Mouse (Mus musculus) frontal cortex, adult 2 months (tissue): ENCODE data around the gene Chrnb4. TPM values are rescaled to one million over a fixed set of nuclear protein-coding genes. Genes with fewer than 3 reads are reported as not detected.
A peak's percentile ranks its signal among the peaks of the same experiment; 100 is the strongest.

ENCODE experiments used
- DNase-seq, 2 experiments: peaks; one replicate each; pipeline ENCODE4 v3.0.0; 2022; ENCODE audit warnings: low spot score in 1 of 2; ENCODE audit errors: extremely low spot score in 1 of 2
- polyA plus RNA-seq: library from polyadenylated mRNA; depleted of rRNA; stranded (reverse); fragments of >200 nt; gene quantifications from 2 replicates; pipeline ENCODE4 v1.2.3, GENCODE M21; 2012; rRNA removed

The Chrnb4 gene
- polyA plus RNA-seq = 3.1 and 3.2 TPM in 2 replicates

DNA sequence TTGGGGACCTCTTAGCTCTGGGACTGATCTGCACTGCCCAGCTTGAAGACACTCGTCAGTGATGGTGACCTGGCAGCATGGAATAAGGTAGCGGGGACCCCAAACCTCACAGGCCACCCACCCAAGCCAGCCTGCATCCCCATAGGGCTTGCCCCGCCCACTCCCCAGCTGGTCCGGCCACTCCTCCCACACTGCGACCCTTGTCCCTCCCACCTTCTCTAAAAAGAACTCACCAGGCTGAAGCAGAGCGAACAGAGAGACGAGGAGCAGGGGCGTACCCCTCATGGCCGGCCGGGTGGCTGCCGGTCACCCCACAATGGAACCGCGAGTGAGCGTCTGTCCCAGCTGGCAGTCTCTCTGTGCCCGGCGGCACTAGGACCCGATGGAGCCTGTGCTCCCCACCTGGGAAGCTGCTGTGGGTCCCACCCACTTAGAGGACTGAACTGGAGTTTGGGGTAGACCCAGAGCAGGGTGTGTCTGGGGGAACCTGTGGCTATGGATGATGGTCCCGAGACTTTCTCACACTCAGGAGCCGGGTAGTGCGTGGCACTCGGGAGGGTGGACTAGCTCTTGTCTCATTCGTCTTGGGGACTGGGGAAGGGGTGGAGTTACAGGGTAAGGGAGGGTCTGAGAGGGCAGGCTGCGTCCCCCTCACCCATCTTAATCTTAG, at the start of gene Chrnb4:
TSS of gene Chrnb4 (minus strand) at position 569 of the 670 bp plus-strand sequence.
- DNase-seq = no peak

DNA sequence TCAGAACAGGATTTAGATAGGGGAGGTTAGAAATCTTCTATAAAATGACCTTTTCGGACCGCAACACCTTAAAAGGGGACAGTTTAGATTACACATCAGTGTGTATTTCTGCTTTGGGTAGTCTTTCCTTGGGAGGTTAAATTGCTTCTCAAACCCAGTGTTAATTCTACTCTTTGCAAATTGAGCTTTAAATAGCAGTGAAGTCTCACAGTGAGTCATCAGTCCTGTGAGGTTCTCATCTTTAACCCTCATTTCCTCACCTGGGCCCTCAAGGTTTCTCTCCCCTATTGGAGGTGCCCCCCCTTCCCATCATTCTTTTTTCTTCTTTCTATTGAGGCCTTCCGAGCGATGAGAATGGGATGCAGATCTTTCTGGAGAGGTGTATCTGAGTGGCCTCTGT, 48.3 kb upstream of the Chrnb4 start:
- DNase-seq = no peak

DNA sequence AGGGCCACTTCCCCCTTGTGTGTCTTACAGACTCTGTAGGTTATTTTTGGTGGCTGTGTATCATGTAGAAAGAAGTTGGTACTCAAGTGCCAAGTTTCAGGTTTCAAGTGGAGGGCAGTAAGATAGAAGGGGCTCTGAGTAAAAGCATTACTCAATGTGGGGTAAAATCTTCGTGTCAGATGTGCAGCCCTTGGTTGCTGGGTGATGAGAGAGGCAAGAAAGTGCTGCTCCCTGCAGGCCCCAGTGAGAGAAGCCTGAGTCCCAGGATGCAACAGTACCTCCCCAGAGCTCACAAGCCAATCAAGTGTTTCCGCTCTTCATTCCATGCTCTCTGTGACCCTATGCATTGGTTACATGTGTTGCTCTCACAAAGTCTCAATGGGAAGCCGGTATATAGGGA, 47.5 kb upstream of the Chrnb4 start:
- no peak for DNase-seq

DNA sequence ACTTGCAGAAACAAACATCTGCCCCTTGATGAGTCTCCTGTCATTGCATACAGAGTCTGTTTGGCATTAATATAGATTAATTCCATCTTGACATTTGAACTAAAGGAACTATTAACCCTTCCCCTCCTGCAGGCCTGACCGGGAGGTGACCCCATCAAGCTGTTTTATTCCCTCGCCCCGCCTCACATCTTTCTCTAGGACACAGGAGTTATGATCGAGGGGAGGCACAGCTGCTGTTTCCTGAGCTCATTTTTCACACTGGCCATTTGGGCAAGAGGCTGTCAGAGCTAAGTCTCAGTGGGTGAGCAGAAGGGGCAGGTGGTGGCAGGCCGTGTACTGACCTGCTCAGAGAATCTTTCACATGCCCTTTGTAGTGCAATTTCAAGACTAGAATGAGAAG, 41.6 kb upstream of the Chrnb4 start:
- DNase-seq = no peak

DNA sequence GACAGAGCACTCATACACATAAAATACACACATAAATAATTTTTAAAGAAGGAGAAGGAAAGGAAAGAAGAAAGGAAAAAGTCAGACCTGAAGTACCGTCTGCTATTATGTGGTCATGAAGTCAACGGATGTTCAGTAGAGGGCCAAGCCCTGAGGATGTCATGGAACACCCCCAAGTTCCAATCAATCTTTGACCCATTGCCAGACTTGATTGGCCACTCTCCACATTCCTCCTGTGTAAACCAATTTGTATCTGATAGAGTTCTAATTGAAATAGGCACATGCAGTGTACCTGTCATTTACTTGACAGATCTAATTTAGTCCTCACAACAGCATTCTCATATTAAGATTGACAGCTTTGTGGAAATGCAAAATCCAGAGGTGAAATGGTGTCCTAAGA, 40.6 kb upstream of the Chrnb4 start:
- DNase-seq = no peak

DNA sequence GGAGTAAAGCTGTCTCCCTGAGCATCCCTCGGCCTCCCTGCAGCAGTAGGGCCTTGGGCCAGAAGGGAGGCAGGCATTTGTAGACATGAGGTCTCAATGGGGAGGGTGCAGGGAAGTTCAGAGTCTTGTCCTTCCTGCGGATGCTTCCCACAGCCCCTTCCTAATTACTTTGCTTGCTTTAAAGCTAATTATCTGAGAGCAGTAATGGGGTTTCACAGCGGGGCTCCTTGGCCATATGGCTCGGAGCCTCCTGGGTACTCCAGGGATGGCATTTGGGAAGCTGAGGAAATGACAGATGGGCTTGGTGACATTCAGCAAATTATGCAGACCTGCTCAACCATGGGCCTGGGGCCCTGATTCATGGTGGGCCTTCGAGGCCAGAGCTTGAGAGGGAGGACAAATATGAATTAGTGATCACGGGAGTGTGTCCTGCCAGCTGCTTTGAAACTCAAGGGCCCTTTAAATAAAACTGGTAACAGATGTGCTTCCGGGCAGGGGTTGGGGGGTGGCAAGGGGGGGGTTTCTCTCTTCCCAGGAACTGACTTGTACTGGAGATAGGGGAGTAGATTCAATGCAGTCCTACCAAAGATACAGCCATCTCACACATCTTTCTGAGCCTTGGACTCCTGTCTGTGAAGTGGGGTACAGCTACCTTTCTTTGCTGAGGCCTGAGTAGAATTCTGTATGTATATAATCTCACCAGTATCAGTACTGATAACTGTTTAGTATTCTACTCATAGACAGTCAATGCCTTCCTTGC, 34.8 kb upstream of the Chrnb4 start:
- DNase-seq = no peak

DNA sequence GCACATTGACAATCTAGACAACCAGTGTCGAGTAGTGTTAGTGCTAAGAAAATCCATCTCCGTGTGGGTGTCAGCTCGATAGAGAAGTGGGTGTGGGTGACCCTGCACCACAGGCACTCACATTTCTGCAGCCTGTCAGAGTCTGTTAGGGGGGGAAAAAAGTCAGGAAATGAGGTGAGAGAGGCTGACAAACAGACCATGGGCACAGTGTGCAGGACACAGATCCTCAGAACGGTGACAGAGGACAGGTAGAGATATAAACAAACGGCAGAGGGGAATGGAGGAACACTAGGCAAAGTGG, 19.3 kb upstream of the Chrnb4 start:
- DNase-seq = no peak

DNA sequence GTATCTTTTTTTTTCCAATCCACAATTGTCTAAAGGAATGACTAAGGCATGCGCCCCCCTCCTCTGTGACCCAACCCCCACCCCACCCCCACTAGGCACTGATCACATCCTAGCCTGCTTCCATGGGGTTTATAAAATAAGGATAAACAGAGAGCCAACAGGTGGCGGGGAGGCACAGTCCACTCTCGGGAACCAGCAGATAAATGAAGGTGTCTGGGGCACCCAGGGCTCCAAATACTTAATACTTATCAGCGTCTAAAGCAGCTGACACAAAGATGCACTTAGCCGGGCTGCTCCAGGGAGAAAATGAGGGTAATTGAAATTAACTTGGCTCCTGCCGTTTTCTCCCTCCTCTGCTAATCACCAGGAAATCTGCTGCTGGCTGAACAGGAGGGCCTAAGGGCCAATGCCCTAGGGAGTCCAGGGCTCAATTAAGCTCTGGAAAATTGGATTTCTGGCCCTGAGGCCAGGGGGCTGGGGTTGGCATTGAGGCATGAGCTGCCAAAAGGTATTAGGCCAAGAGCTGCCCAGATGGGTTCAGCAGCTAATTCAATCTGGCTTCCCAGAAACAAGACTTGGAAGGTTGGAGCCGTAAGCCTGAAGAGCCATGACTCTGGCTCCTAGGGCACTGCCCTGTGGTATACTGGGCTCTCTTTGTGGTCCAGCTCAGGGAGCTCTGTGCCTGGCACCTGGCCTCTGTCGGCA, 18.8 kb upstream of the Chrnb4 start:
- DNase-seq = peak; percentile 4 to 26

DNA sequence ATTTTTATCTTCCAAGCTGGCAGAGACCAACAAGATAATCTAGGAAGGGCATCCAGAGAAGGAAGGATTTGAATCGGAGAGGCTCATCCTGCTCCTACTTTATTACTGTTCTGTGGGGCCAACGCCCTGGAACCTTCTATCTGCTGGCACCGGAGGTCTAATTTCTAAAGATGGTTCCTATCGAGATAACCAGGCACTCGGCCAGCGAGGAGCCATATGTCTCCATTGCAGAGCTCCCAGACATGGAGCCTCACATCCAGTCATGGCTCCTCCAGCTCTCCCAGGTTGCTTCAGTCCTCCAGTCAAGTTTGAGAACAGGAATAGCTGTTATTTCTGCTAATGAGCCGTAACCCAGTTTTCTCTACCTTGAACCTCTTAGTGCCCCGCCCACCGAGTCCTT, 16.7 kb upstream of the Chrnb4 start:
- DNase-seq = no peak

DNA sequence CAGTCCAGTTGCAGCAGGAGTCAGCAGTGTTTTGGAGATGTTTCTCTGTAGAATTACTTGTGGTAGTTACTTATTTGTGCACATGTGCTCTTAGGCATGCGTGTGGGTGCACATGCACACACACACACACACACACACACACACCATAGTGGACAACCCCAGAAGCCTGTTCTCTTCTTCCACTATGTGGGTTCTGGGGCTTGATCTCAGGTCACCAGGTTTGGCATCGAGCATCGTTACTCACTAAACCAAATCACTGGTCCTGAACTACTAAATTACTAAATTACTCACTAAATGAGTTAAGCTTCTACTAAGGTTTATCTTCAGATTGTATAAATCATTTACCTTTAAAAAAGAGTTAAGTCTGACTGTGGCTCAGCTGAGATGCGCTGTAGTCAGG, 9.5 kb upstream of the Chrnb4 start:
- DNase-seq = no peak

DNA sequence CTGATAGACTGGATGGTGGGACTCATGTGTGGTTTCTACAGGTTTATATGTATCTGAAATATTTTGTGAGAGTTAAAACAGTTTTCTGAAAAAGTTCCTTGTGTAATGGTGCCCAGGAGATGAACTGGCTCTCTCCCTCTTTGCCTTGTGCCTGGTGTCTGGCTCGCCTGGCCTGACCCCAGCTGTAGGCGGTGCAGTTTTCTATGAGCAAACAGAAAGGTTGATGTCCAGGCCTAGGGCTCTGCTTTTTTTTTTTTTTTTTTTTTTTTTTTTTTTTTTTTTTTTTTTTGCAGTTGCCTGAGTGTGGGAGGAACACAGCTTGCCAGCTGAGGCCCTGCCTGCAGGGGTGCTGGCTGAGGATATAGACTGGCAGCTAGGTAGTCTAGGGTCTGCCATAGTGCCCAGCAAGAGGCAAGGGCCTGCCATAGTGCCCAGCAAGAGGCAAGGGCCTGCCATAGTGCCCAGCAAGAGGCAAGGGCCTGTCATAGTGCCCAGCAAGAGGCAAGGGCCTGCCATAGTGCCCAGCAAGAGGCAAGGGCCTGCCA, 6.9 kb upstream of the Chrnb4 start:
- DNase-seq = no peak

DNA sequence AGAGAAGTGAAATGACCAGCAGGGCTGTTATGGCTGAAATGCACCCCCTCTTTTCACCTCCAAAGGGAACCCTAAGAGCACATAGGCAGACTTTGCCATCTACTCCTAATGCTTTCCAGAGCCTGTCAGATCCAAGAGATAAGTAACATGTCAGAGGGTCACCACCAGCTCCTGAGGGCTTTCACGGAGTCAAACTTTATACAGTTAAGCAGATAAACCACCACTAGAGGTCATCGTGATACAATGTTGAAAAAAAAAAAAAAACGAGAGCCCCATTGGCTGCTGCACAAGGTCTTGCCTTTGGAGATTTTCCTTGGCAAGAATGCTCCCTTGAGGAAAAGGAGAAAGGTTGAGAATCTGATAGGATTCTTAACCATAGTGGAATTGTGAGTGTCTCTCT, 1.8 kb downstream of the Chrnb4 start:
- no peak for DNase-seq

DNA sequence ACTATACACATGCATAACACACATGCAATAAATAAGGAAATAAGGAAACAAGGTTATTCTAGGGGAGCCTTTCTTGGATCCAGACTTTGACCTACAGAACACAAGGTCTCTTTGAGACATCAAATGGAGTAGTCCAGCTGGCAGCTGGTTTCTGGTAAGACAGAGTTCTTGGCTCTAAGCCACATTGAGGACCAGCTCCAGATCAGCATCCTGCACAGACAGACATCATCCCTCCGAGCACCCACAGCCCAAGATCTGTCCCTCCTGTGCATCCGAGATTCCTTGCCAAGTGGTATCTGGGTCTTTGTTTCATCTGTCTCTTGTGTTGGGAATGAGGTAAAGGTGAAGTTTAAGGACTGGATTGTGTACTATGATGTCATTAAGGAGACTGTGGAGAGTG, 3.6 kb downstream of the Chrnb4 start:
- no peak for DNase-seq

DNA sequence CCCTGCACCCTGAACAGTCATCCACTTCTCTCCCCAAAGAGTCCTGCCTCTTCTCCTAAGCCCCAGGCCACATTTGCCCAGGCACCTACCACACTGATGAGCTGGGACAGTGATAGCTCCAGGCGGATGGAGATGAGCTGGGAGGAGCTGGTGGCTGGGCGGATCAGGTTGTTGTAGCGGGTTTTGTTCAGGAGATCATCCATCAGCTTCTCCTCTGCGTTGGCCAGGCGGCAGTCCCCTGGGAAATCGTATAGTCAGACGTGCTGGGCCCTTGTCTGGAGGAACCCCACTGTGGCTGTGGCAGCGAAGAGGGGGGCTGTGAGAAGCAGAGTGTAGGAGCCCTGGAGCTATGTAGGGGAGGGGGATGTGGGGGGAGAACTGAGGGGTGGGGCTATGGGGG, 4.9 kb downstream of the Chrnb4 start:
- DNase-seq = no peak

DNA sequence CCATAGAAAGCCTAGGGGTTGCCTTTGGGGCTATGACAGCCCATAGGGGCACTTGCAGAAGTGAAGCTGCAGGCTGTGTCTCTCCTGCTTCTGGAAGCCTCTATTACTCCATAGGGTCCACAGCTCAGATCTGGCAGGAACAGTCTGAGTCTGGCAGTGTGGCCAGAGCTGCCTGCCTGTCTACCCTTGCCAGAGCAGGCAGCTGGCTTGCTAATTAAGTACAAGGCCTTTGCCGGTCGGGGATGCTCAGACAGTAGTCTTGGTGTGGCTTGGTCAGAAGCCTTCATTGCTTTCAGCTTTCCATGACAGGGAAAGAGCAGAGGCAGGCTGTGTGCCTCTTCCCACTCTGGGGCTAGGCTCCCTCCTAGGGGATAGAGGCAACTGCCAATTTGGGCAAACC, 7.2 kb downstream of the Chrnb4 start:
- DNase-seq = no peak

DNA sequence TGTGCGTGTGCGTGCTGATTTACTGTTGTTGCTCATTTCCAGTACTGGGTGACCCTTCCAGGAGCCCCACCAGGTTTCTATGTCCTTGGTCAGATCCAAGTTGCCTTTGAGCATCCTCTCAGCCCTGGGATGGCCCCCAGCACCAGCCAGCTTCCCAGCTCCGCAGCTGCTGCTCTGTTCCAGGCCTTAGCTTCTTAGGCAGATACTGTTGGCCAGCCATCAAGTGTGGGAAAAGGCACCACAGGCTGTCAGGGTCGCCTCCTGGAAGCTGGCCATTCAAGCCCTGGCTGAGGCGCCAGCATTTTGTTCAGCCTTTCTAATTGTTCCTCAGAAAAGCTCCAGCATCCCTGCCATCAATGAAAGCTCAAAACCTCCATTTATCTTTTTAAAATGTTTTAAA, 8.6 kb downstream of the Chrnb4 start:
- DNase-seq = no peak

DNA sequence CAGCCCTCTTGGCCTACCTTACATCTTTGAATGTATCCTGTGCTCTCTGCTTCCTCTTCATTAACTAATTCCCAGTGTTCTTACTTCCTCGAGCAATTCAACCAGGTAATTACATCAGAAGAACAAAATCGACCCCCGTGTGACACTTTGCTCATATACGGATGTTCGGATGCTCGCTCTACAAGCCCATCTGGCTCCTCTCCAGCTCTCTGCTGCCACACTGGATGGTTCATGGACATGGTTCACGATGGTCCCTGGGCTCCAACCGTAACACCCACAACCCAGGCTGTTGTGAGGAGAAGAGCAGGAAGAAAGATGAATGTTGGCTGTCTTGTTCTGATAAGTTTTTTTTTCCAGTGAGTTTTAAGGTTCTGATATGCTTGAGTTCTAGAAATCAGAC, 9.6 kb downstream of the Chrnb4 start:
- DNase-seq = no peak

DNA sequence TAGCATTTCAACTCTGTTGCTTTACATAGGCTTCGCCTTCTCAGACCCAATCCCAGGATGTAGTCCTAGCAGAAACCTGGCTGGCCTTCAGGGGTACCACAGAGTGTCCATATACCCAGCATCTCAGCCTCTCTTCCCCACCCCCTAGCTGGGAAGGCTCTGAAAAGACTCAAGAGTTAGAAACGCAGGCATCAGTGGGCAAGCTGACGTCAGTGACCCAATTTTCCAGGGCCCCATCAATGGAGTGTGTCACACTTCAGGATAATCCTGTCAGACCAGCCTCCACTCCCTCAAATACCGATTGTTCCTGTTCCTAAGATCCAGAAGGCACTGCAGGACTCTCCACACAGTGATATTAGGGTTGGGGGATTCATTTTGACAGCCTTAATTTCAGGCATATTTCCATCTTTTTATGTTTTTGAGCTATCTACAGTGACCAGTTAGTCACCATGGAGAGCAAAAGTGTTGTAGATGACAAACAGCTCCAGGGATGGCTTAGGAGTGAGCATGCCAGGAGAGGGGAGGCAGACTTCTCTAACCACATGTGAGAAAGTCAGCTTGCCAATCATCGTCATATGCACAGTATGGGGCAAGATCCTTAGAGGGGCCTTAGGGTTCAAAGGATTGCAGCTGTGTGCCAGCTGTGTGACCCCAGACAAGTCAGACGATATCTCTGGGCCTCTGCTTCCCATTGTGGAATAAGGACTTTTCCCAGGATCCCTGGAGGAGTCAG, 17.0 kb downstream of the Chrnb4 start:
- no peak for DNase-seq

DNA sequence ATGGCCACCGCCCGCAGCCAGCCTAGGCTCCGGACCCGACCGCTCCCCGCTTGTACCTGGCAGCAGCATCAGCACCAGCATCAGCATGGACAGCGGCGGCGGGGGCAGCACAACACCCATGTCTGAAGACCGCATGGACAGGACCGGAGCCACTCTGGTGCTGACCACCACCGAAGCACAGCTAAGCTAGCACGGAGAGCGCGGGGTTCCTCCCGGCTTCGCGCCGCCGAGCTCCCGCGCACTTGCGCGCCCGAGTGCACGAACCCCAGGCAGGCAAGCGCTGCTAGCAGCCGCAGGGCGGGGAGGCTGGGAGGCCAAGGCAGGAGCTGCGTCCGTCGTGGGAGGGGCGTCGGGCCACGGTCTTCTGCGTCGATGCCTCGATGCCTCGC, 22.3 kb downstream of the Chrnb4 start, which contains the start of gene Chrna3:
TSS of gene Chrna3 (minus strand) at position 288 of the 389 bp plus-strand sequence.
- no peak for DNase-seq

DNA sequence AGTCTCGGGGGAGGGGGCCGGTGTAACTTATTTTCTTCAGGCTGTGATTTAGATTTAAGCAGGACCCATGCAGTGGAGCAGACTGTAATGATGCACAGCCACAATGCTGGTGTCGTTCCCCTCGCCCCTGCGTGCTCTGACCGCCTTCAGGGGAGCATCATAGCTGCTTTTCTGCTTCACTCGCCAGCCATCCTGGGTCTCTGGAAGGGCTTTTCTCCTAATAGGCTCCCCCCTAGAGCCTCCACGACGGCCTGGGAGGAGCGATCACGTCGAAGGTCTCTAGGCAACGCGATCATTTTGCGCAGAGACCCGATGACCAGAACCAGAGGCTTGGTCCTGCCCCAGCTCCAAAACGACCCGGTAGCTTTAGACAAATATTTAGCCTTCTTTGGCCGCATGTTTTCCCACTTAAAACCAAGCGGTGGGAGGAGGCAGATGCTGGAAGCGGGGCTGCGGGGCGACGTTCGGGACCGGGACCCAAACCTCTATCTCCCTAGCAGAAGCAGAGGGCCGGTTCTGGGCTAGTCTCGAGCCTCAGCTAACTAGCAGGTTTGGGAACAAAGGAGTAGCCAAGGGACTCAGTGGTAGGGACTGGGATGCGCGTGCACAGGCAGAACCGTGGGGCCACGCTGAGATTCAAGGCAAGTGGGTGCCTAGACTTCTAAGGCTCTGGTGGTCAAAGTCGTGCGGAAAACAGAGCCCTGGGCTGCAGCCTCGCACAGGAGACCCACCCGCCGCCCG, 22.9 kb downstream of the Chrnb4 start:
- no peak for DNase-seq
